Mouse (Mus musculus) myocyte (in vitro differentiated cells): Measurements from ENCODE around the gene Chek1. TPM values are rescaled to one million over a fixed set of nuclear protein-coding genes. Genes with fewer than 3 reads are reported as not detected.

ENCODE experiments used
- H3K27me3 ChIP-seq: one replicate; pipeline ENCODE4 v1.6.1; 2011; ENCODE audit not compliant: control insufficient read depth, insufficient read depth, insufficient read length
- H3K36me3 ChIP-seq: one replicate; pipeline ENCODE4 v1.6.1; 2011; ENCODE audit not compliant: control insufficient read depth, insufficient read depth
- H3K4me2 ChIP-seq: one replicate; pipeline ENCODE4 v1.6.1; 2011; ENCODE audit warnings: low read depth, control low read depth
- H3K4me3 ChIP-seq: one replicate; pipeline ENCODE4 v1.5.1; 2011; ENCODE audit warnings: mild to moderate bottlenecking, control low read depth, moderate library complexity
- H3K79me2 ChIP-seq: one replicate; pipeline ENCODE4 v1.6.1; 2011; ENCODE audit not compliant: control insufficient read depth, insufficient read depth
- H3ac ChIP-seq: one replicate; pipeline ENCODE4 v1.6.1; 2011; ENCODE audit not compliant: control insufficient read depth, insufficient read length
- CEBPB ChIP-seq: IDR thresholded peaks from 2 replicates; pipeline ENCODE4 v1.6.1; 2011; ENCODE audit warnings: mild to moderate bottlenecking, moderate library complexity; ENCODE audit not compliant: poor library complexity, insufficient read depth, severe bottlenecking
- E2F4 ChIP-seq: IDR thresholded peaks from one replicate; pipeline ENCODE4 v1.6.1; 2011; ENCODE audit warnings: mild to moderate bottlenecking, control low read depth, moderate library complexity; ENCODE audit not compliant: insufficient read depth
- MAX ChIP-seq: IDR thresholded peaks from one replicate; pipeline ENCODE4 v1.6.1; 2011; ENCODE audit warnings: low read depth, mild to moderate bottlenecking, control low read depth
- MYOD1 ChIP-seq, 3 experiments: IDR thresholded peaks; one replicate each; pipeline ENCODE4 v1.6.1; 2011; ENCODE audit warnings: control low read depth in 2 of 3, low read depth in 2 of 3, mild to moderate bottlenecking in 2 of 3, moderate library complexity in 1 of 3; ENCODE audit not compliant: insufficient read length in 2 of 3, control insufficient read depth in 1 of 3
- MYOG ChIP-seq, 3 experiments: IDR thresholded peaks; one replicate each; pipeline ENCODE4 v1.6.1; 2011; ENCODE audit warnings: control low read depth in 2 of 3, low read depth in 2 of 3, mild to moderate bottlenecking in 2 of 3; ENCODE audit not compliant: insufficient read length in 2 of 3, control insufficient read depth in 1 of 3, insufficient read depth in 1 of 3
- POLR2A ChIP-seq: IDR thresholded peaks from one replicate; pipeline ENCODE4 v1.6.1; 2011; ENCODE audit warnings: low read depth, mild to moderate bottlenecking, control low read depth, moderate library complexity; ENCODE audit not compliant: insufficient read length
- POLR2AphosphoS2 ChIP-seq: IDR thresholded peaks from one replicate; pipeline ENCODE4 v1.6.1; 2011; ENCODE audit warnings: low read depth, control low read depth; ENCODE audit not compliant: insufficient read length
- REST ChIP-seq: IDR thresholded peaks from one replicate; pipeline ENCODE4 v1.6.1; 2011; ENCODE audit warnings: mild to moderate bottlenecking, control low read depth, moderate library complexity; ENCODE audit not compliant: insufficient read depth, insufficient read length
- SRF ChIP-seq: IDR thresholded peaks from one replicate; pipeline ENCODE4 v1.6.1; 2011; ENCODE audit warnings: low read depth; ENCODE audit not compliant: control insufficient read depth, insufficient read length
- TCF12 ChIP-seq: IDR thresholded peaks from one replicate; pipeline ENCODE4 v1.6.1; 2011; ENCODE audit warnings: mild to moderate bottlenecking, control low read depth; ENCODE audit not compliant: poor library complexity, insufficient read depth, severe bottlenecking
- TCF3 ChIP-seq: IDR thresholded peaks from one replicate; pipeline ENCODE4 v1.6.1; 2011; ENCODE audit warnings: low read depth, control low read depth; ENCODE audit not compliant: insufficient read length
- USF1 ChIP-seq: IDR thresholded peaks from one replicate; pipeline ENCODE4 v1.6.1; 2011; ENCODE audit warnings: low read depth, mild to moderate bottlenecking, control low read depth, moderate library complexity
- polyA plus RNA-seq: library from polyadenylated mRNA; unstranded; fragments of >200 nt; fragmentation: generic; extraction: Trizol; gene quantifications from one replicate; pipeline ENCODE4 v1.2.1, GENCODE M21; 2012; ENCODE audit warnings: missing spikeins

Gene Chek1
- polyA plus RNA-seq, 1 experiment, result 1.4 TPM

- Histone ChIP-seq H3ac (no peak overlapping the region), H3K79me2 (peaks cover 38% of the 10 kb centered on the region), H3K4me2 (no peak overlapping the region), H3K36me3 (peaks cover 37% of the 10 kb centered on the region), H3K27me3 (no peaks in the 10 kb centered on the region), H3K4me3 (no peak overlapping the region)
- TF ChIP-seq POLR2AphosphoS2 (no peak), MAX (no peak), CEBPB (no peak), REST (no peak), TCF12 (no peak), TCF3 (no peak), E2F4 (no peak), MYOG (IDR thresholded peaks at IDR 0.05; ENCODE audit: control insufficient read depth in 1 of 3, insufficient read depth in 1 of 3, insufficient read length in 2 of 3, low read depth in 2 of 3) (no peak), SRF (no peak), MYOD1 (IDR thresholded peaks at IDR 0.05; ENCODE audit: control insufficient read depth in 1 of 3, insufficient read length in 2 of 3, low read depth in 2 of 3) (no peak), POLR2A (no peak), USF1 (no peak)
These were observed 37.5 kb upstream of the Chek1 start for GRCm38 (mm10) chr9:36764378-36764777.

- Histone ChIP-seq H3K36me3 (peaks cover 6% of the 10 kb centered on the region), H3K27me3 (no peaks in the 10 kb centered on the region), H3K4me2 (peak overlapping the region; percentile 86), H3K4me3 (peak overlapping the region; percentile 69), H3K79me2 (peaks cover 8% of the 10 kb centered on the region), H3ac (peak overlapping the region; percentile 71)
- TF ChIP-seq CEBPB, result peak; percentile 49; the same call in 1 of the 2 replicates
- no peak for TF ChIP-seq REST
- no peak for TF ChIP-seq SRF
- peak; percentile 74 for TF ChIP-seq POLR2A
- TF ChIP-seq MAX, result no peak
- TF ChIP-seq MYOG (IDR thresholded peaks at IDR 0.05; ENCODE audit: control insufficient read depth in 1 of 3, insufficient read depth in 1 of 3, insufficient read length in 2 of 3, low read depth in 2 of 3), result no peak
- peak; percentile 89 for TF ChIP-seq E2F4
- TF ChIP-seq POLR2AphosphoS2, result peak; percentile 81
- peak in 1 of 3 experiments; percentile 28 for TF ChIP-seq MYOD1 (IDR thresholded peaks at IDR 0.05; ENCODE audit: control insufficient read depth in 1 of 3, insufficient read length in 2 of 3, low read depth in 2 of 3)
- TF ChIP-seq TCF12, result no peak
- TF ChIP-seq USF1, result no peak
- no peak for TF ChIP-seq TCF3
These were observed 483 bp downstream of the Chek1 start for GRCm38 (mm10) chr9:36726131-36727033.

- Histone ChIP-seq H3K79me2 (no peaks in the 10 kb centered on the region), H3K27me3 (no peaks in the 10 kb centered on the region), H3K4me3 (no peak overlapping the region), H3K36me3 (peaks cover 11% of the 10 kb centered on the region), H3K4me2 (no peak overlapping the region), H3ac (no peak overlapping the region)
- no peak for TF ChIP-seq POLR2AphosphoS2
- TF ChIP-seq USF1, result no peak
- no peak for TF ChIP-seq CEBPB
- TF ChIP-seq POLR2A, result no peak
- no peak for TF ChIP-seq MYOG (IDR thresholded peaks at IDR 0.05; ENCODE audit: control insufficient read depth in 1 of 3, insufficient read depth in 1 of 3, insufficient read length in 2 of 3, low read depth in 2 of 3)
- TF ChIP-seq E2F4, result no peak
- TF ChIP-seq TCF12, result no peak
- no peak for TF ChIP-seq MAX
- no peak for TF ChIP-seq TCF3
- no peak for TF ChIP-seq SRF
- no peak for TF ChIP-seq REST
- no peak for TF ChIP-seq MYOD1 (IDR thresholded peaks at IDR 0.05; ENCODE audit: control insufficient read depth in 1 of 3, insufficient read length in 2 of 3, low read depth in 2 of 3)
These were observed 10.2 kb downstream of the Chek1 start for GRCm38 (mm10) chr9:36716624-36717023.

- TF ChIP-seq USF1 (no peak), TCF12 (no peak), MYOD1 (IDR thresholded peaks at IDR 0.05; ENCODE audit: control insufficient read depth in 1 of 3, insufficient read length in 2 of 3, low read depth in 2 of 3) (no peak), E2F4 (no peak), TCF3 (no peak), MAX (no peak), POLR2A (no peak), REST (no peak), MYOG (IDR thresholded peaks at IDR 0.05; ENCODE audit: control insufficient read depth in 1 of 3, insufficient read depth in 1 of 3, insufficient read length in 2 of 3, low read depth in 2 of 3) (no peak), POLR2AphosphoS2 (no peak), SRF (no peak), CEBPB (no peak)
- H3ac ChIP-seq, result no peak overlapping the region
- no peaks in the 10 kb centered on the region for H3K36me3 ChIP-seq
- H3K27me3 ChIP-seq, result no peaks in the 10 kb centered on the region
- no peak overlapping the region for H3K4me3 ChIP-seq
- no peaks in the 10 kb centered on the region for H3K79me2 ChIP-seq
- H3K4me2 ChIP-seq, result no peak overlapping the region
These were observed 19.6 kb downstream of the Chek1 start for GRCm38 (mm10) chr9:36707304-36707703.
